Mouse (Mus musculus) heart, embryonic 13.5 days (tissue): ENCODE results near the gene Hsd17b6. TPM values are rescaled to one million over a fixed set of nuclear protein-coding genes. Genes with fewer than 3 reads are reported as not detected.

Experiments
- polyA plus RNA-seq: library from polyadenylated mRNA; unstranded; fragments of >200 nt; fragmentation: Nextera tagmentation; extraction: Ambion mirVana; gene quantifications from 2 replicates; pipeline ENCODE4 v1.2.1, GENCODE M21; 2015

Gene Hsd17b6
- polyA plus RNA-seq, 1 experiment from 2014 or later, result not detected

Other genes with a start within 250 kb of the Hsd17b6 start
- gene Rdh1, start 247.9 kb downstream of the Hsd17b6 start, polyA plus RNA-seq, result not detected in 2 replicates
- not detected in 2 replicates for gene Rdh16f1, start 247.8 kb downstream of the Hsd17b6 start, polyA plus RNA-seq
- 0.15 and 0.23 TPM in 2 replicates for gene Rdh9, start 231.2 kb downstream of the Hsd17b6 start, polyA plus RNA-seq
- not detected in 2 replicates for gene Rdh16, start 206.5 kb downstream of the Hsd17b6 start, polyA plus RNA-seq
- not detected in 2 replicates for gene Rdh19, start 157.7 kb downstream of the Hsd17b6 start, polyA plus RNA-seq
- gene Rdh16f2, start 141.1 kb downstream of the Hsd17b6 start, polyA plus RNA-seq, result not detected in 2 replicates
- not detected in 2 replicates for gene Rdh7, start 118.8 kb downstream of the Hsd17b6 start, polyA plus RNA-seq
- not detected in 2 replicates for gene Sdr9c7, start 109.1 kb downstream of the Hsd17b6 start, polyA plus RNA-seq
- gene Prim1, start 7.6 kb upstream of the Hsd17b6 start, polyA plus RNA-seq, result 50.5 and 53.2 TPM in 2 replicates
- gene Naca, start 28.0 kb upstream of the Hsd17b6 start, polyA plus RNA-seq, result 540 TPM in 2 replicates
- gene Ptges3, start 51.3 kb upstream of the Hsd17b6 start, polyA plus RNA-seq, result 301 and 338 TPM in 2 replicates
- 4,907 and 5,417 TPM in 2 replicates for gene Atp5b, start 75.7 kb upstream of the Hsd17b6 start, polyA plus RNA-seq
- 7.4 and 8.0 TPM in 2 replicates for gene Baz2a, start 84.0 kb upstream of the Hsd17b6 start, polyA plus RNA-seq
- gene Rbms2, start 172.7 kb upstream of the Hsd17b6 start, polyA plus RNA-seq, result 35.4 and 37.3 TPM in 2 replicates
- gene Gls2, start 186.8 kb upstream of the Hsd17b6 start, polyA plus RNA-seq, result 0.53 and 0.96 TPM in 2 replicates
- gene Spryd4, start 204.2 kb upstream of the Hsd17b6 start, polyA plus RNA-seq, result 40.7 and 40.8 TPM in 2 replicates
- gene Mip, start 218.2 kb upstream of the Hsd17b6 start, polyA plus RNA-seq, result not detected in 2 replicates
- 32.2 and 34.0 TPM in 2 replicates for gene Timeless, start 224.5 kb upstream of the Hsd17b6 start, polyA plus RNA-seq
- 0.10 and 0.17 TPM in 2 replicates for gene Apon, start 246.5 kb upstream of the Hsd17b6 start, polyA plus RNA-seq